Mouse (Mus musculus) c-Kit-positive CD71-positive TER-119-positive erythroid progenitor cells, embryonic 14.5 days (primary cell): Measurements from ENCODE around the gene Rbfox3.

Experiments
- DNase-seq: peaks from one replicate; pipeline ENCODE4 v3.0.0-alpha.2; 2013; ENCODE audit warnings: low spot score

Rbfox3 gene

GRCm38 (mm10) chr11:118728797-118729196 is 182.6 kb downstream of the Rbfox3 start:
- DNase-seq, result no peak

- no peak for DNase-seq
Observed at GRCm38 (mm10) chr11:118728083-118728551, 183.3 kb downstream of the Rbfox3 start.

GRCm38 (mm10) chr11:118726430-118726829 is 185.0 kb downstream of the Rbfox3 start:
- no peak for DNase-seq

GRCm38 (mm10) chr11:118724423-118724822 is 187.0 kb downstream of the Rbfox3 start:
- DNase-seq, result no peak

- no peak for DNase-seq
Observed at GRCm38 (mm10) chr11:118723166-118723565, 188.2 kb downstream of the Rbfox3 start.

- no peak for DNase-seq
Observed at GRCm38 (mm10) chr11:118721898-118722297, 189.5 kb downstream of the Rbfox3 start.

GRCm38 (mm10) chr11:118714601-118715524 is 196.5 kb downstream of the Rbfox3 start:
- no peak for DNase-seq

- DNase-seq, result no peak
Observed at GRCm38 (mm10) chr11:118712761-118713160, 198.6 kb downstream of the Rbfox3 start.

- DNase-seq, result no peak
Observed at GRCm38 (mm10) chr11:118712058-118712457, 199.3 kb downstream of the Rbfox3 start.

GRCm38 (mm10) chr11:118710035-118710434 is 201.4 kb downstream of the Rbfox3 start:
- no peak for DNase-seq

GRCm38 (mm10) chr11:118696226-118696930 is 215.0 kb downstream of the Rbfox3 start:
- DNase-seq, result no peak

- no peak for DNase-seq
Observed at GRCm38 (mm10) chr11:118693276-118693675, 218.1 kb downstream of the Rbfox3 start.

GRCm38 (mm10) chr11:118690262-118690661 is 221.1 kb downstream of the Rbfox3 start:
- DNase-seq, result no peak

GRCm38 (mm10) chr11:118685397-118685796 is 226.0 kb downstream of the Rbfox3 start:
- no peak for DNase-seq

- DNase-seq, result no peak
Observed at GRCm38 (mm10) chr11:118684665-118685064, 226.7 kb downstream of the Rbfox3 start.

- DNase-seq, result no peak
Observed at GRCm38 (mm10) chr11:118680699-118681098, 230.7 kb downstream of the Rbfox3 start.

GRCm38 (mm10) chr11:118679736-118680410 is 231.5 kb downstream of the Rbfox3 start:
- DNase-seq, result no peak

GRCm38 (mm10) chr11:118678515-118679104 is 232.8 kb downstream of the Rbfox3 start:
- no peak for DNase-seq

GRCm38 (mm10) chr11:118677277-118677676 is 234.1 kb downstream of the Rbfox3 start:
- no peak for DNase-seq

GRCm38 (mm10) chr11:118676364-118676763 is 235.0 kb downstream of the Rbfox3 start:
- no peak for DNase-seq

GRCm38 (mm10) chr11:118671958-118672357 is 239.4 kb downstream of the Rbfox3 start:
- no peak for DNase-seq

GRCm38 (mm10) chr11:118671216-118671615 is 240.2 kb downstream of the Rbfox3 start:
- no peak for DNase-seq
